Mouse (Mus musculus) neural tube, embryonic 12.5 days (tissue): Measurements from ENCODE around the gene Klrb1. TPM values are rescaled to one million over a fixed set of nuclear protein-coding genes. Genes with fewer than 3 reads are reported as not detected.

ENCODE experiments used
- ATAC-seq: fragments of 200-750 bp; cut with Nextera tagmentation; 2 replicates; pipeline ENCODE4 v1.8.0; 2017; ENCODE audit warnings: low read depth, mild to moderate bottlenecking, moderate TSS enrichment, moderate library complexity; ENCODE audit not compliant: low FRiP score
- H3K27ac ChIP-seq: fragments of 300-500 bp; sonication (generic); 2 replicates; pipeline ENCODE4 v1.5.1; 2016
- H3K27me3 ChIP-seq: fragments of 300-500 bp; sonication (generic); replicated peaks from 2 replicates; pipeline ENCODE4 v1.6.1; 2016; ENCODE audit warnings: mild to moderate bottlenecking
- H3K36me3 ChIP-seq: fragments of 300-500 bp; sonication (generic); 2 replicates; pipeline ENCODE4 v1.6.1; 2016; ENCODE audit warnings: mild to moderate bottlenecking
- H3K4me1 ChIP-seq: fragments of 300-500 bp; sonication (generic); 2 replicates; pipeline ENCODE4 v1.6.1; 2016
- H3K4me2 ChIP-seq: fragments of 300-500 bp; sonication (generic); replicated peaks from 2 replicates; pipeline ENCODE4 v1.6.1; 2016; ENCODE audit warnings: mild to moderate bottlenecking
- H3K4me3 ChIP-seq: fragments of 300-500 bp; sonication (generic); 2 replicates; pipeline ENCODE4 v1.5.1; 2016
- H3K9ac ChIP-seq: fragments of 300-500 bp; sonication (generic); 2 replicates; pipeline ENCODE4 v1.6.1; 2016; ENCODE audit warnings: mild to moderate bottlenecking
- H3K9me3 ChIP-seq: fragments of 300-500 bp; sonication (generic); 2 replicates; pipeline ENCODE4 v1.6.1; 2016; ENCODE audit warnings: mild to moderate bottlenecking
- WGBS: fragments of 180-500 bp; shearing (Covaris S2); methylation state at CpG from one replicate; pipeline ENCODE4 v1.1.7; 2016; 5-methylcytosine and 5-hydroxymethylcytosine counted together
- polyA plus RNA-seq: library from polyadenylated mRNA; unstranded; fragments of >200 nt; fragmentation: Nextera tagmentation; extraction: Ambion mirVana; gene quantifications from 2 replicates; pipeline ENCODE4 v1.2.1, GENCODE M21; 2016

Klrb1 gene
- polyA plus RNA-seq, 1 experiment from 2014 or later: not detected

- H3K27ac ChIP-seq: no peak overlapping the region
- H3K9me3 ChIP-seq: no peaks in the 10 kb centered on the region
- H3K4me2 ChIP-seq: no peak overlapping the region
- H3K4me3 ChIP-seq: no peak overlapping the region
- no peaks in the 10 kb centered on the region for H3K4me1 ChIP-seq
- H3K36me3 ChIP-seq: no peaks in the 10 kb centered on the region
- H3K9ac ChIP-seq: no peak overlapping the region
- H3K27me3 ChIP-seq: no peaks in the 10 kb centered on the region
- 90% methylated on average over 3 of the region's 3 CpGs for WGBS
- no peak for ATAC-seq
Observed at GRCm38 (mm10) chr6:128701691-128702090, 21.2 kb downstream of the Klrb1 start.

- no peak overlapping the region for H3K4me3 ChIP-seq
Observed at GRCm38 (mm10) chr6:128679574-128679973, 43.3 kb downstream of the Klrb1 start.

GRCm38 (mm10) chr6:128669936-128670335, 52.9 kb downstream of the Klrb1 start:
- no peaks in the 10 kb centered on the region for H3K9me3 ChIP-seq
- no peak for ATAC-seq
- no peaks in the 10 kb centered on the region for H3K4me1 ChIP-seq
- H3K27me3 ChIP-seq: no peaks in the 10 kb centered on the region
- 57% methylated on average over 4 of the region's 4 CpGs for WGBS
- no peak overlapping the region for H3K9ac ChIP-seq
- no peak overlapping the region for H3K27ac ChIP-seq
- H3K4me2 ChIP-seq: no peak overlapping the region
- no peak overlapping the region for H3K4me3 ChIP-seq
- no peaks in the 10 kb centered on the region for H3K36me3 ChIP-seq

More at GRCm38 (mm10) chr6:128679574-128679973, 43.3 kb downstream of the Klrb1 start:
- Histone ChIP-seq H3K27ac (no peak overlapping the region), H3K4me2 (no peak overlapping the region), H3K4me1 (no peaks in the 10 kb centered on the region), H3K36me3 (no peaks in the 10 kb centered on the region), H3K9me3 (no peaks in the 10 kb centered on the region), H3K27me3 (no peaks in the 10 kb centered on the region), H3K9ac (no peak overlapping the region)
- ATAC-seq: no peak

- 16% methylated on average over 1 of the region's 1 CpGs for WGBS
- H3K9me3 ChIP-seq: no peaks in the 10 kb centered on the region
- H3K27ac ChIP-seq: no peak within 1 kb of the TSS
- no peak within 1 kb of the TSS for H3K4me3 ChIP-seq
- H3K36me3 ChIP-seq: no peaks in the 10 kb centered on the region
- H3K27me3 ChIP-seq: no peaks in the 10 kb centered on the region
- H3K4me2 ChIP-seq: no peak within 1 kb of the TSS
- no peak for ATAC-seq
- no peak within 1 kb of the TSS for H3K9ac ChIP-seq
- H3K4me1 ChIP-seq: no peaks in the 10 kb centered on the region
Observed at GRCm38 (mm10) chr6:128662206-128662605, 60.7 kb downstream of the Klrb1 start, which contains the start of gene Clec2h. Clec2h (plus strand) TSS chr6:128662385.

GRCm38 (mm10) chr6:128661249-128661648, 61.6 kb downstream of the Klrb1 start:
- Histone ChIP-seq H3K9ac (no peak overlapping the region), H3K9me3 (no peaks in the 10 kb centered on the region), H3K27ac (no peak overlapping the region), H3K27me3 (no peaks in the 10 kb centered on the region), H3K4me3 (no peak overlapping the region), H3K4me2 (no peak overlapping the region), H3K4me1 (no peaks in the 10 kb centered on the region), H3K36me3 (no peaks in the 10 kb centered on the region)
- ATAC-seq: no peak
- 96% methylated on average over 1 of the region's 1 CpGs for WGBS

Other genes starting within 250 kb of the Klrb1 start
- gene Pzp, start 196.3 kb downstream of the Klrb1 start, polyA plus RNA-seq: not detected in 2 replicates
- not detected in 2 replicates for gene A2ml1, start 141.5 kb downstream of the Klrb1 start, polyA plus RNA-seq
- not detected in 2 replicates for gene Klrb1a, start 99.5 kb downstream of the Klrb1 start, polyA plus RNA-seq
- gene Clec2h, start 60.7 kb downstream of the Klrb1 start, polyA plus RNA-seq: not detected in 2 replicates
- 0.11 TPM in 1 of 2 replicates, not detected in the other for gene Klrb1c, start 66.2 kb upstream of the Klrb1 start, polyA plus RNA-seq
- not detected in 2 replicates for gene Gm44511, start 103.3 kb upstream of the Klrb1 start, polyA plus RNA-seq
- gene Klrb1b, start 103.3 kb upstream of the Klrb1 start, polyA plus RNA-seq: not detected in 2 replicates
- not detected in 2 replicates for gene Clec2i, start 164.5 kb upstream of the Klrb1 start, polyA plus RNA-seq
- gene BC035044, start 168.1 kb upstream of the Klrb1 start, polyA plus RNA-seq: 0.80 and 1.1 TPM in 2 replicates
- not detected in 2 replicates for gene Clec2g, start 211.3 kb upstream of the Klrb1 start, polyA plus RNA-seq